Mouse (Mus musculus): ENCODE measurements around the gene Pzp.
A peak's percentile ranks its signal among the peaks of the same experiment; 100 is the strongest.

The Pzp gene

DNA sequence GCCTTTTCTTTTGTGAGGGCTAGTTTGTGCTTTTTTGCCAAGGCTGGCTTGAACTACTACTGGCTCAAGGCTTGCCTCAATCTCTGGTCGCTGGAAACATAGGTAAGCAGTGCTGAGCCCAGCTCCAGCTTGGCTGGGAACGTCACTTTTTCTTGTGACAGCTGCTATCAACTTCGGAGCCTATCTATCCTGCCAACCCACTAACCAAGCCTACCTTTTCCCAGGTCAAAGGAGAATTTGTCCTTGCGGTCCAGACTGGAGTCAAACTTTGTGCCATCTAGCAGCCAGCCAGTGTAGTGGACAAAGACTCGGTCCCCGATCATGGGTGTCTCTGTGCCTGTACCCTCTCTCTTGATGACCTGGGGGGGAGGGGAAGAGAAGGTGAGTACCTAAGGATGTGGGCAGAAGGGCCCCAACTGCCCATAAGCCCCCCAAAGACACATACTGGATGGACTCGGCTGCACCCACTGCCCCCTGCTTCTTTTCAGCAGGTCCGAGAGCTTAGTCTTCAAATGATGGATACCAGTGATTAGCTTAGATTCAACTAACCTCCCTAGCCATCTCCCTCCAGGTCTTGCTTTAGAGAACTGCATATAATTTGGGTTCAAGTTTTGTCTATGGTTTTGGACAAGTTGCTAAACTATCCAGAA is 90.0 kb downstream of the Pzp start:
- DNase-seq (ENCODE audit: low spot score), result no peak

GRCm38 (mm10) chr6:128435474-128435873 is 91.0 kb downstream of the Pzp start:
- DNase-seq (ENCODE audit: low spot score), result peak; percentile 77
